In genomic region chr4:148681429-148681828, GRCm38 (mm10) we compare ENCODE assay signal across 9 mouse cellular contexts. TPM values are rescaled to one million over a fixed set of nuclear protein-coding genes. Genes with fewer than 3 reads are reported as not detected.
A peak's percentile ranks its signal among the peaks of the same experiment; 100 is the strongest.
DNase-seq lines count a peak whose midpoint lies in the region; ATAC-seq lines count a peak whose summit lies in the region.
"Had no signal": no experiment of that assay in that cellular context is flagged by ENCODE, and none has a peak within 500 bp of the region (broad histone marks: within the 10 kb centered on the region; RNA-seq: fewer than 3 reads in every experiment).

No protein-coding gene starts in this region.

- peaks cover 32% of the 10 kb centered on the region for H3K4me1 ChIP-seq in heart, embryonic 13.5 days

- H3K9ac ChIP-seq in heart, embryonic 13.5 days = peak overlapping the region; percentile 38; the same call in 1 of the 2 replicates

- WGBS in heart, embryonic 13.5 days = 19% methylated on average over 8 of the region's 8 CpGs

- H3K27ac ChIP-seq in heart, embryonic 13.5 days (replicated peaks) = no peak overlapping the region

- no peak overlapping the region for H3K4me3 ChIP-seq in heart, embryonic 13.5 days

- no peak for ATAC-seq in heart, embryonic 13.5 days (ENCODE audit: extremely low read depth, insufficient number of reproducible peaks, low FRiP score, low TSS enrichment)
- ATAC-seq in megakaryocyte-erythroid progenitor cell, adult 5-6 weeks (replicated peaks; ENCODE audit: low FRiP score, low TSS enrichment, poor library complexity, severe bottlenecking) = peak; percentile 51

- peak; percentile 44 to 62 for DNase-seq in cerebellum, adult 18-20 months
- DNase-seq in cerebellum, adult 11-12 months = no peak
- peak; percentile 68 to 69 for DNase-seq in CD8-positive naive resting alpha-beta T cell, adult 2 months (ENCODE audit: low read depth in 2 of 2, low spot score in 2 of 2)
- DNase-seq in cerebellum, adult 9-10 months = peak; percentile 33
- DNase-seq in layer of hippocampus, postnatal 25 days (ENCODE audit: extremely low spot score in 1 of 2, low spot score in 1 of 2) = peak; percentile 54 to 82
- peak; percentile 70 for DNase-seq in splenic B cell, adult 2 months (ENCODE audit: low read depth, low spot score)

- H3K9me3 ChIP-seq in heart, embryonic 13.5 days = no peaks in the 10 kb centered on the region

- peak overlapping the region; percentile 53 for H3K4me2 ChIP-seq in heart, embryonic 13.5 days

- H3K27me3 ChIP-seq in heart, embryonic 13.5 days (replicated peaks) = no peaks in the 10 kb centered on the region; the same call in 1 of the 2 replicates
- H3K27me3 ChIP-seq in splenic B cell, adult 2 months (ENCODE audit: control insufficient read depth, insufficient read depth, low read length, poor library complexity, severe bottlenecking) = no peaks in the 10 kb centered on the region

- H3K36me3 ChIP-seq in heart, embryonic 13.5 days = no peaks in the 10 kb centered on the region
- no peaks in the 10 kb centered on the region for H3K36me3 ChIP-seq in splenic B cell, adult 2 months (ENCODE audit: control insufficient read depth, insufficient read depth, low read length, poor library complexity, severe bottlenecking)

RNA-seq across cellular contexts. Expression of gene Gm572, which starts 38.3 kb away (rescaled TPM):
- polyA plus RNA-seq in heart, embryonic 13.5 days (2015; fragmentation: Nextera tagmentation; extraction: Ambion mirVana) = 0.17 and 0.28 TPM in 2 replicates
- total RNA-seq in layer of hippocampus, postnatal 25 days (2021) = not detected
- not detected in 2 replicates for total RNA-seq in megakaryocyte-erythroid progenitor cell, adult 5-6 weeks (2014; fragmentation: Nextera tagmentation)
- total RNA-seq in megakaryocyte-erythroid progenitor cell, adult 5-6 weeks (2017) = not detected in 2 replicates
- polyA plus RNA-seq: lung, embryonic 16.5 days had no signal

RNA-seq across cellular contexts. Expression of gene Tardbp, which starts 54.6 kb away (rescaled TPM):
- polyA plus RNA-seq in heart, embryonic 13.5 days (2015; fragmentation: Nextera tagmentation; extraction: Ambion mirVana) = 170 and 176 TPM in 2 replicates
- 100 to 1,000 TPM; 188 to 216 TPM for total RNA-seq in layer of hippocampus, postnatal 25 days (2021)
- total RNA-seq in megakaryocyte-erythroid progenitor cell, adult 5-6 weeks (2014; fragmentation: Nextera tagmentation) = 456 and 583 TPM in 2 replicates
- total RNA-seq in megakaryocyte-erythroid progenitor cell, adult 5-6 weeks (2017) = 804 and 881 TPM in 2 replicates
